ENCODE assay signal across 22 mouse cellular contexts in the genomic region with DNA sequence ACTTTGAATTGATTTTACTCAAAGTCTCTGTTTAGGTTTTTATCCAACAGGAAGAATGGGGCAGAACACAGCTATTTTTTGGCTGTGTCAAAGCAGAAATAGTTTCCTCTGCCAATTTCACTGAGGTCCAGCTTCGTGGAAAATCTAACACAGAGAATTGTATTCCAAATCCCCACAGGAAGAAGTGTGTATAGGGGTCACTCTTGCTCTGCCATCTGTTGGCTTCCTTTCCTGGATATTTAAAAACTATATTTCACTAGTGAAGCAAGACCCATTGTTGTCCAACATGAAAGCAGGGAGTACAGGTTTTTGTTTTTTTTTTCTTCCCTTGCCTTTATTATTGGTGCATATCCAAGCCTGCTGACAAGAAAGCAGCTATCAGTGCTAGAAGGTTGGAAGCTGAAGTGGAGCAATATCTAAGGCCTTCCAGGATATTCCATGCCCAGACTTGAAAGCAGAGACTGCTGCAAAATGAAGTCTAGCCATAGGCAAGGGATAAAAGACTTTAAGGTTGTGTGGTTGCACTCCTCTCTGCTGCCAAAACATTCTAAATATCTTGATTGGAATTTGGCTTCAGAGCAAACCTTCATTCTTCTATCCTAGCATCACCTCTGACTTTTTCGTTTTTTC.
A peak's percentile ranks its signal among the peaks of the same experiment; 100 is the strongest.
DNase-seq lines count a peak whose midpoint lies in the region; ATAC-seq and TF ChIP-seq lines count a peak whose summit lies in the region.
"Had no signal": no experiment of that assay in that cellular context is flagged by ENCODE, and none has a peak within 500 bp of the region (broad histone marks: within the 10 kb centered on the region; RNA-seq: fewer than 3 reads in every experiment).

No protein-coding gene starts in this region.

- H3K9me3 ChIP-seq in embryonic facial prominence, embryonic 14.5 days (ENCODE audit: control insufficient read depth, low read length), result no peaks in the 10 kb centered on the region
- H3K9me3 ChIP-seq in embryonic facial prominence, embryonic 10.5 days, result no peaks in the 10 kb centered on the region
- H3K9me3 ChIP-seq in kidney, embryonic 15.5 days (replicated peaks), result no peaks in the 10 kb centered on the region
- no peaks in the 10 kb centered on the region for H3K9me3 ChIP-seq in limb, embryonic 14.5 days (ENCODE audit: control insufficient read depth, low read length)
- H3K9me3 ChIP-seq: lung, embryonic 15.5 days; midbrain, embryonic 12.5 days; neural tube, embryonic 15.5 days had no signal

- H3K36me3 ChIP-seq in embryonic facial prominence, embryonic 14.5 days (ENCODE audit: control insufficient read depth, insufficient read depth, low read length), result no peaks in the 10 kb centered on the region
- H3K36me3 ChIP-seq in embryonic facial prominence, embryonic 10.5 days (replicated peaks), result no peaks in the 10 kb centered on the region
- no peaks in the 10 kb centered on the region for H3K36me3 ChIP-seq in kidney, embryonic 15.5 days
- H3K36me3 ChIP-seq in limb, embryonic 14.5 days (ENCODE audit: control insufficient read depth, insufficient read depth, low read length), result no peaks in the 10 kb centered on the region
- H3K36me3 ChIP-seq: lung, embryonic 15.5 days; midbrain, embryonic 12.5 days; neural tube, embryonic 15.5 days had no signal

- H3K9ac ChIP-seq in embryonic facial prominence, embryonic 14.5 days (ENCODE audit: low read depth, low read length), result no peak overlapping the region
- H3K9ac ChIP-seq in kidney, embryonic 15.5 days, result no peak overlapping the region
- H3K9ac ChIP-seq in limb, embryonic 14.5 days (ENCODE audit: low read depth, low read length, severe bottlenecking), result no peak overlapping the region
- H3K9ac ChIP-seq: lung, embryonic 15.5 days; midbrain, embryonic 12.5 days; neural tube, embryonic 15.5 days had no signal

- TF ChIP-seq POLR2A in limb, embryonic 14.5 days (IDR thresholded peaks at IDR 0.05; ENCODE audit: borderline replicate concordance, extremely low read depth, insufficient read depth, insufficient read length), result no peak

- H3K4me1 ChIP-seq in embryonic facial prominence, embryonic 14.5 days (ENCODE audit: control insufficient read depth, insufficient read depth, low read length), result no peaks in the 10 kb centered on the region
- H3K4me1 ChIP-seq in embryonic facial prominence, embryonic 10.5 days, result no peaks in the 10 kb centered on the region
- H3K4me1 ChIP-seq in kidney, embryonic 15.5 days, result no peaks in the 10 kb centered on the region
- no peaks in the 10 kb centered on the region for H3K4me1 ChIP-seq in limb, embryonic 14.5 days (ENCODE audit: control insufficient read depth, insufficient read depth, low read length)
- H3K4me1 ChIP-seq: midbrain, embryonic 12.5 days; neural tube, embryonic 15.5 days had no signal

- H3K27me3 ChIP-seq in embryonic facial prominence, embryonic 14.5 days (replicated peaks; ENCODE audit: control insufficient read depth, insufficient read depth, low read length), result no peaks in the 10 kb centered on the region
- H3K27me3 ChIP-seq in embryonic facial prominence, embryonic 10.5 days (replicated peaks; ENCODE audit: low read depth, poor library complexity, severe bottlenecking), result no peaks in the 10 kb centered on the region
- no peaks in the 10 kb centered on the region for H3K27me3 ChIP-seq in kidney, embryonic 15.5 days
- no peaks in the 10 kb centered on the region for H3K27me3 ChIP-seq in limb, embryonic 14.5 days (ENCODE audit: control insufficient read depth, insufficient read depth, low read length)
- H3K27me3 ChIP-seq: CH12.LX; lung, embryonic 15.5 days; midbrain, embryonic 12.5 days; neural tube, embryonic 15.5 days had no signal

- no peak for ATAC-seq in embryonic facial prominence, embryonic 14.5 days (ENCODE audit: low read depth)
- no peak for ATAC-seq in kidney, embryonic 15.5 days (replicated peaks; ENCODE audit: low FRiP score)
- ATAC-seq in limb, embryonic 14.5 days (ENCODE audit: low FRiP score, low read depth), result no peak
- ATAC-seq: forebrain, embryonic 14.5 days; hindbrain, embryonic 16.5 days had no signal

- H3K4me3 ChIP-seq in embryonic facial prominence, embryonic 14.5 days (ENCODE audit: low read depth, low read length), result no peak overlapping the region
- H3K4me3 ChIP-seq in embryonic facial prominence, embryonic 10.5 days, result no peak overlapping the region
- H3K4me3 ChIP-seq in kidney, embryonic 15.5 days (replicated peaks), result no peak overlapping the region
- no peak overlapping the region for H3K4me3 ChIP-seq in limb, embryonic 14.5 days (replicated peaks; ENCODE audit: low read length)
- H3K4me3 ChIP-seq: lung, embryonic 15.5 days; midbrain, embryonic 12.5 days; neural tube, embryonic 15.5 days had no signal

- H3K27ac ChIP-seq in embryonic facial prominence, embryonic 14.5 days (replicated peaks; ENCODE audit: low read depth, low read length), result no peak overlapping the region
- H3K27ac ChIP-seq in embryonic facial prominence, embryonic 10.5 days (replicated peaks), result no peak overlapping the region
- no peak overlapping the region for H3K27ac ChIP-seq in kidney, embryonic 15.5 days
- H3K27ac ChIP-seq in limb, embryonic 14.5 days (replicated peaks; ENCODE audit: low read depth, low read length), result no peak overlapping the region
- H3K27ac ChIP-seq: lung, embryonic 15.5 days; midbrain, embryonic 12.5 days; neural tube, embryonic 15.5 days had no signal

- WGBS in embryonic facial prominence, embryonic 14.5 days, result 67% methylated on average over 2 of the region's 2 CpGs
- WGBS in embryonic facial prominence, embryonic 10.5 days, result 82% methylated on average over 2 of the region's 2 CpGs
- 60% methylated on average over 2 of the region's 2 CpGs for whole genome bisulfite sequencing in kidney, embryonic 15.5 days
- 63% methylated on average over 2 of the region's 2 CpGs for WGBS in limb, embryonic 14.5 days

- peak; percentile 43 for DNase-seq in embryonic facial prominence, embryonic 14.5 days (ENCODE audit: low spot score)
- DNase-seq in embryonic facial prominence, embryonic 10.5 days (ENCODE audit: low spot score), result no peak
- DNase-seq in kidney, postnatal 14 days, result peak; percentile 2
- DNase-seq in cerebellum, adult 9-11 months, result peak; percentile 80
- DNase-seq in limb, embryonic 14.5 days (ENCODE audit: low spot score), result peak; percentile 7
- no peak for DNase-seq in spleen, postnatal 10 days (ENCODE audit: low spot score in 2 of 2)
- no peak for DNase-seq in layer of hippocampus, postnatal 10 days (ENCODE audit: low spot score in 2 of 2)
- DNase-seq: adrenal gland, adult 2 months; heart, postnatal 14 days; kidney, adult 18-20 months; kidney, postnatal 36 days; retina, postnatal 1 day; right cerebral cortex, postnatal 4 days; thymus, postnatal 25 days had no signal

- H3K4me2 ChIP-seq in embryonic facial prominence, embryonic 14.5 days (ENCODE audit: low read depth, low read length), result no peak overlapping the region
- no peak overlapping the region for H3K4me2 ChIP-seq in kidney, embryonic 15.5 days
- H3K4me2 ChIP-seq in limb, embryonic 14.5 days (replicated peaks; ENCODE audit: low read depth, low read length, severe bottlenecking), result no peak overlapping the region
- H3K4me2 ChIP-seq: liver, embryonic 11.5 days; lung, embryonic 15.5 days; midbrain, embryonic 12.5 days; neural tube, embryonic 15.5 days had no signal

Comparison
In these comparisons a context has a peak if more than half of its experiments do, and no peak if none do; other contexts are left out.
1. DNase-seq: peak in embryonic facial prominence, embryonic 14.5 days (single experiment), kidney, postnatal 14 days (single experiment), cerebellum, adult 9-11 months (single experiment) and limb, embryonic 14.5 days (single experiment); none in embryonic facial prominence, embryonic 10.5 days (single experiment), spleen, postnatal 10 days (0 of 2) and layer of hippocampus, postnatal 10 days (0 of 2).